Mouse (Mus musculus): ENCODE data around the gene Ugt1a1. TPM values are rescaled to one million over a fixed set of nuclear protein-coding genes. Genes with fewer than 3 reads are reported as not detected.

Gene Ugt1a1
- 891 TPM for polyA plus RNA-seq (2014; fragmentation: Illumina TruSeq; extraction: RNeasy Lipid Tissue Mini Kit (QIAGEN cat#74804); ENCODE audit: low read depth, low replicate concordance)

DNA sequence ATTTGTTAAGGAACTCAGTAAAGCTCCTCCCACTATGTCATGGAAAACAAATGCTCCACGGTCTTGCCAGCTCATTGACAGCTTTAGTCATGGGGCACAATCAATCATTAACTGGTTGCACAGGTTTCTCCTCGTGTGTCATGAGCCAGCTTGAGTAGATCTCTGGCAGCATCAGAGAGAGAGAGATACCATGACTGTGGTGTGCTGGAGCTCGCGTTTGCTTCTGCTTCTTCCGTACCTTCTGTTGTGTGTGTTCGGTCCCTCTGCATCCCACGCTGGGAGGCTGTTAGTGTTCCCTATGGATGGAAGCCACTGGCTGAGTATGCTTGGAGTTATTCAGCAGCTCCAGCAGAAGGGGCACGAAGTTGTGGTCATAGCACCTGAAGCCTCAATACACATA is at the start of gene Ugt1a1:
Gene Ugt1a1 (plus strand): TSS at position 148 of the 400 bp plus-strand sequence.

DNA sequence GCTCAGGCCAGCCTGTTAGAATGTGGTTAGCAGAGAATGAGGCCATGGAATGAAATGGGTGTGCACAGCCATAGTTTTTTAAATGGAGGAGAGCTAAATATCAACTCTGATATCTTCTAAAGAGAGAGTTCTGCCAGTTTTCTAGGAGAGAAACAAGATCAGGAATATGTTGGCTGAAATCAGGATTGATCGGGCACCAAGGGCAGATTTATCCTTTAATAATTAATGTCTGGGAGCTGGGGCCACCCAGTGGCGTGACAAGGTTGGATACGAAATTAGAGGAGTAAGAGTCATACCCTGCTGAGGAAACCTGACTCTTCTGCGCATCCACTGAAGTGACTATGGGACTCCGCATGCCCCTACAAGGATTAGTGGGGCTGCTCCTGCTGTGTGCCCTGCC is 46.0 kb upstream of the Ugt1a1 start, which contains the start of gene Ugt1a5:
Gene Ugt1a5 (plus strand): TSS at position 302 of the 400 bp plus-strand sequence.

DNA sequence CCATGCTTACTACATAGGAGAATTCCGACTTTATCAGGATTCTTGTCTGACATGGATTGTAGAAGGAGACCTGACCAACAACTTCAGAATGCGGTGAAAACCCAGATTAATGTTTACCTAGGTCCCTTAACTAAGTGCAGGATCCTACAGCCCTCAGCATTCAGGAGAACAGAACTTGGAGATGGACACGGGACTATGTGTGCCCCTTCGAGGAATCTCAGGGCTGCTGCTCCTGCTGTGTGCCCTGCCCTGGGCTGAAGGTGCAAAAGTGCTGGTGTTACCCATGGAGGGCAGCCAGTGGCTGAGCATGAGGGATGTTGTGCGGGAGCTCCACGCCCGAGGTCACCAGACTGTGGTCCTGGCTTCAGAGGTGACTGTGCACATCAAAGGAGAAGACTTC is 11.3 kb upstream of the Ugt1a1 start, which contains the start of gene Ugt1a2:
Gene Ugt1a2 (plus strand): TSS at position 146 of the 400 bp plus-strand sequence.

DNA sequence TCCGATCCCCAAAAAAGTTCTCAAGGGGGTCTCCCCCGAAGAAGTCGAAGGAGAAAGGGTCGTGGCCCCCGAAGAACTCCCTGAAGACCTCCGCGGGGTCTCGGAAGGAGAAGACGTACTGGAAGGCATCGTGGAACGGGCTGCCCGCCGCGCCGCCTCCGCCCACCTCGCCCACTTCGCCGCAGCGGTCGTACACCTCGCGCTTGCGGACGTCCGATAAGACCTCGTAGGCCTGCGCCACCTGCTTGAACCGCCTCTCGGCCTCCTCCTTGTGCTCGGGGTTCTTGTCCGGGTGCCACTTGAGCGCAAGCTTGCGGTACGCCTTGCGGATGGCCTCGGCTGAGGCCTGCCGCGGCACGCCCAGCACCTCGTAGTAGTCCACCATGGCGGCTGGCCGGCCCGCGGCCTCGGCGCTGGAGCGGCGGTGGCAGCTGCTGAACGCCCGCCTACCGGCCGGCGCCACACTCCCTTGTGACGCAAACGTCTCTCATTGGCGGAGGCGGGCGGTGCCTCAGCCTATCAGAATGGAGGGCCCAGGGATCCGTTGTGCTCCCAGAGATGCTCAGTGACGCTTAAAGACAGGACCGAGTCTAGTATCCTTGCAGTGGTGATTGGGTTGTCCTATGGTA is 6.4 kb upstream of the Ugt1a1 start, which contains the start of gene Dnajb3:
Gene Dnajb3 (minus strand): TSS at position 489 of the 629 bp plus-strand sequence.

DNA sequence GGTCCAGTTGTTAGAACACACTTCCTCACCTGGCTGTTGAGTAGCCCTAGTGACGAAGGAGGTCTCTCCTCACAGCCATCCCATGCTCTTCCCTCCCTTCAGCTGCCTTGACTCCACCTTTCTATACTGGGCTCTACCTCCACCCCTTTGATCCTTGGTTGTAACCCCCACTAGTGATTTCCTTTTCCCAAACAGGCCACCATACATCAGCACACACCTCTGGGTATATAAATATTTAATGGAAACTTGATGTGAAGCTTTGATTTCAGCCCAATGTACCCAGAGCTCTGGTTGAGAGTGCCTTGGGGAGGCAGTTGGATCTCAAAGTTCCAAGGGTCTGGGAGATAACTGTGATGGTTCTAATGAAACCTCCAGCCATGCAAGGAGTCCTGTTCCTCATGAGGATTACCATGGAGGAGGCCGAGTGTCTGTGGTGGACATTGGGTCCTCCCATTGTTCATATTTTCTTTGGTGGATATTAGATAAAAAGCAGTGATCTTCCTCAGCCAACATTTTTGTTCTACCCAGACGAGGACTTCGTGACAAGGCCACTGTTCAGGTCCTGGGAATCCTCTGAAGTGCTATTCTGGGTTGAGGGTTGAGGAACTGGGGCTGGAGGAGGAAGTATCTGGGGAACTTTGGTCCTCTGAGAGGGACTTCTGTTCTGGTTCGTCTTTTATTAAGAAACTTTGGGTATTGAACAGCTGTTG is 15.1 kb downstream of the Ugt1a1 start, which contains the start of gene Mroh2a:
Gene Mroh2a (plus strand): TSS at position 317 of the 710 bp plus-strand sequence.

Other genes with a start within 250 kb of the Ugt1a1 start
- gene Usp40, start 203.4 kb upstream of the Ugt1a1 start, polyA plus RNA-seq (2014; fragmentation: Illumina TruSeq; extraction: RNeasy Lipid Tissue Mini Kit (QIAGEN cat#74804); ENCODE audit: low read depth, low replicate concordance), result 28.0 TPM
- gene Ugt1a10, start 156.6 kb upstream of the Ugt1a1 start, polyA plus RNA-seq (2014; fragmentation: Illumina TruSeq; extraction: RNeasy Lipid Tissue Mini Kit (QIAGEN cat#74804); ENCODE audit: low read depth, low replicate concordance), result 6.3 TPM
- gene Ugt1a9, start 141.2 kb upstream of the Ugt1a1 start, polyA plus RNA-seq (2014; fragmentation: Illumina TruSeq; extraction: RNeasy Lipid Tissue Mini Kit (QIAGEN cat#74804); ENCODE audit: low read depth, low replicate concordance), result 437 TPM
- not detected for gene Ugt1a8, start 124.1 kb upstream of the Ugt1a1 start, polyA plus RNA-seq (2014; fragmentation: Illumina TruSeq; extraction: RNeasy Lipid Tissue Mini Kit (QIAGEN cat#74804); ENCODE audit: low read depth, low replicate concordance)
- 38.6 TPM for gene Ugt1a7c, start 116.9 kb upstream of the Ugt1a1 start, polyA plus RNA-seq (2014; fragmentation: Illumina TruSeq; extraction: RNeasy Lipid Tissue Mini Kit (QIAGEN cat#74804); ENCODE audit: low read depth, low replicate concordance)
- 92.8 TPM for gene Ugt1a6b, start 108.7 kb upstream of the Ugt1a1 start, polyA plus RNA-seq (2014; fragmentation: Illumina TruSeq; extraction: RNeasy Lipid Tissue Mini Kit (QIAGEN cat#74804); ENCODE audit: low read depth, low replicate concordance)
- 60.2 TPM for gene Ugt1a6a, start 77.2 kb upstream of the Ugt1a1 start, polyA plus RNA-seq (2014; fragmentation: Illumina TruSeq; extraction: RNeasy Lipid Tissue Mini Kit (QIAGEN cat#74804); ENCODE audit: low read depth, low replicate concordance)
- 306 TPM for gene Ugt1a5, start 45.9 kb upstream of the Ugt1a1 start, polyA plus RNA-seq (2014; fragmentation: Illumina TruSeq; extraction: RNeasy Lipid Tissue Mini Kit (QIAGEN cat#74804); ENCODE audit: low read depth, low replicate concordance)
- 0.42 TPM for gene Ugt1a2, start 11.4 kb upstream of the Ugt1a1 start, polyA plus RNA-seq (2014; fragmentation: Illumina TruSeq; extraction: RNeasy Lipid Tissue Mini Kit (QIAGEN cat#74804); ENCODE audit: low read depth, low replicate concordance)
- not detected for gene Dnajb3, start 6.2 kb upstream of the Ugt1a1 start, polyA plus RNA-seq (2014; fragmentation: Illumina TruSeq; extraction: RNeasy Lipid Tissue Mini Kit (QIAGEN cat#74804); ENCODE audit: low read depth, low replicate concordance)
- 0.42 TPM for gene Mroh2a, start 15.0 kb downstream of the Ugt1a1 start, polyA plus RNA-seq (2014; fragmentation: Illumina TruSeq; extraction: RNeasy Lipid Tissue Mini Kit (QIAGEN cat#74804); ENCODE audit: low read depth, low replicate concordance)
- 44.3 TPM for gene Hjurp, start 65.7 kb downstream of the Ugt1a1 start, polyA plus RNA-seq (2014; fragmentation: Illumina TruSeq; extraction: RNeasy Lipid Tissue Mini Kit (QIAGEN cat#74804); ENCODE audit: low read depth, low replicate concordance)
- not detected for gene Trpm8, start 65.7 kb downstream of the Ugt1a1 start, polyA plus RNA-seq (2014; fragmentation: Illumina TruSeq; extraction: RNeasy Lipid Tissue Mini Kit (QIAGEN cat#74804); ENCODE audit: low read depth, low replicate concordance)
- gene Spp2, start 195.0 kb downstream of the Ugt1a1 start, polyA plus RNA-seq (2014; fragmentation: Illumina TruSeq; extraction: RNeasy Lipid Tissue Mini Kit (QIAGEN cat#74804); ENCODE audit: low read depth, low replicate concordance), result 140 TPM